Mouse (Mus musculus) limb, embryonic 14.5 days (tissue): ENCODE data around the gene Cacng7. TPM values are rescaled to one million over a fixed set of nuclear protein-coding genes. Genes with fewer than 3 reads are reported as not detected.

Experiments used
- ATAC-seq: fragments of 200-750 bp; cut with Nextera tagmentation; 2 replicates; pipeline ENCODE4 v1.8.0; 2017; ENCODE audit warnings: low read depth, moderate number of reproducible peaks, moderate TSS enrichment; ENCODE audit not compliant: low FRiP score
- DNase-seq: peaks from one replicate; pipeline ENCODE4 v3.0.0-alpha.2; 2015; ENCODE audit warnings: low spot score
- H3K27ac ChIP-seq: fragments of 300-500 bp; sonication (generic); replicated peaks from 2 replicates; pipeline ENCODE4 v1.5.1; 2014; ENCODE audit warnings: low read depth, mild to moderate bottlenecking, low read length, moderate library complexity, mixed read lengths
- H3K27me3 ChIP-seq: fragments of 300-500 bp; sonication (generic); 2 replicates; pipeline ENCODE4 v1.6.1; 2014; ENCODE audit warnings: low read length, mixed read lengths; ENCODE audit not compliant: control insufficient read depth, insufficient read depth
- H3K36me3 ChIP-seq: fragments of 300-500 bp; sonication (generic); 2 replicates; pipeline ENCODE4 v1.6.1; 2014; ENCODE audit warnings: mild to moderate bottlenecking, low read length, moderate library complexity, mixed read lengths; ENCODE audit not compliant: control insufficient read depth, insufficient read depth
- H3K4me1 ChIP-seq: fragments of 300-500 bp; sonication (generic); 2 replicates; pipeline ENCODE4 v1.6.1; 2014; ENCODE audit warnings: antibody characterized with exemption, low read length, mixed read lengths; ENCODE audit not compliant: control insufficient read depth, insufficient read depth
- H3K4me2 ChIP-seq: fragments of 300-500 bp; sonication (generic); replicated peaks from 2 replicates; pipeline ENCODE4 v1.6.1; 2014; ENCODE audit warnings: low read depth, mild to moderate bottlenecking, low read length, moderate library complexity; ENCODE audit not compliant: severe bottlenecking
- H3K4me3 ChIP-seq: fragments of 300-500 bp; sonication (generic); replicated peaks from 2 replicates; pipeline ENCODE4 v1.5.1; 2014; ENCODE audit warnings: low read length
- H3K9ac ChIP-seq: fragments of 300-500 bp; sonication (generic); 2 replicates; pipeline ENCODE4 v1.6.1; 2014; ENCODE audit warnings: mild to moderate bottlenecking, low read depth, low read length, moderate library complexity; ENCODE audit not compliant: severe bottlenecking
- H3K9me3 ChIP-seq: fragments of 300-500 bp; sonication (generic); 2 replicates; pipeline ENCODE4 v1.6.1; 2016; ENCODE audit warnings: low read length; ENCODE audit not compliant: control insufficient read depth
- POLR2A ChIP-seq: fragments of 200-500 bp; IDR thresholded peaks from 2 replicates; pipeline ENCODE4 v1.8.0; 2012; ENCODE audit warnings: inconsistent platforms, mild to moderate bottlenecking, moderate library complexity, borderline replicate concordance; ENCODE audit not compliant: insufficient read depth, insufficient read length; ENCODE audit errors: extremely low read depth
- WGBS: fragments of 180-500 bp; shearing (Covaris S2); extraction: QIAGEN DNeasy Blood & Tissue Kit; methylation state at CpG from one replicate; pipeline ENCODE4 v1.1.7; 2014; 5-methylcytosine and 5-hydroxymethylcytosine counted together
- polyA plus RNA-seq, 2 experiments: library from polyadenylated mRNA; depleted of rRNA in 1 of 2; stranded (reverse) in 1 of 2; unstranded in 1 of 2; fragments of >200 nt; fragmentation: Nextera tagmentation in 1 of 2; extraction: Ambion mirVana in 1 of 2; gene quantifications; 2 replicates each; pipeline versions ENCODE4 v1.2.1 to v1.2.3; 2012 to 2014

Cacng7 gene
- polyA plus RNA-seq, 2 experiments, result 3.9 to 129 TPM

DNA sequence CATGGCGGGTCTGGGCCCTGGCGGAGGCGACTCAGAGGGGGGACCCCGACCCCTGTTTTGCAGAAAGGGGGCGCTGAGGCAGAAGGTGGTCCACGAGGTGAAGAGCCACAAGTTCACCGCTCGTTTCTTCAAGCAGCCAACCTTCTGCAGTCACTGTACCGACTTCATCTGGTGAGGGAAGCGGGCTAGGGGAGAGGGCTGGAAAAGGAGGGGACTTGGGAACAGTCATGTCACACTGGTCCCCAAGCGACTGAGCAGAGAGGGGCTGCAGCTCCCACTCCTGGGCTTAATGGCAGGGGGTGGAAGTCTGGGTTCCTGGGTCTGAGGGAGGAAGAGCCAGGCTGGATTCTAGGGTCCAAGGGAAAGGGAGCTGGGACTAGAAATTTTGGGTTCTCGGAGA lies 29.0 kb upstream of the Cacng7 start:
- peaks cover 13% of the 10 kb centered on the region for H3K4me1 ChIP-seq
- ATAC-seq (no peak), DNase-seq (no peak)
- no peak for TF ChIP-seq POLR2A
- H3K27ac ChIP-seq, result no peak overlapping the region
- H3K9me3 ChIP-seq, result no peaks in the 10 kb centered on the region
- H3K4me2 ChIP-seq, result peak overlapping the region; percentile 55
- H3K4me3 ChIP-seq, result peak overlapping the region; percentile 31
- H3K27me3 ChIP-seq, result peaks cover 37% of the 10 kb centered on the region
- peak overlapping the region; percentile 25; the same call in 1 of the 2 replicates for H3K9ac ChIP-seq
- WGBS, result 4% methylated on average over 12 of the region's 12 CpGs
- H3K36me3 ChIP-seq, result peaks cover 15% of the 10 kb centered on the region

DNA sequence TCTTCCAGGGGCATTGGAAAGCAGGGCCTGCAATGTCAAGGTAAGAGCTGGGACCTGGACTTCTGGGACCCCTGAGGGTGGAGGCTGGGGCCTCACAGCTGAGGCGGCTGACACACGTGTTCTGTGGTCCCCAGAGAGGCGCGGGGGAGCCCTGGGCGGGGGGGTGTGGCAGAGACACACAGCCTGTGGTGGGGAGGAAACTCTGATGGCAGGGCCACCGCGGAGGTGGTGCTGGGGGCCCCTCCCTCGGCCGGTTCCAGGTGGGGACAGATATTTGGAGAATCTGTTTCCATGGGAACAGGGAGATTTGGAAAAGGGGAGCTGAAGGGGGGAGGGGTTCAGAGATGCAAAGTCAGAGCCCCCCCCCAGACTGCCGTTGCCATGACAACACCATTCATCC lies 28.5 kb upstream of the Cacng7 start:
- Histone ChIP-seq H3K4me2 (no peak overlapping the region), H3K36me3 (peaks cover 10% of the 10 kb centered on the region), H3K27ac (no peak overlapping the region), H3K4me3 (no peak overlapping the region), H3K27me3 (peaks cover 37% of the 10 kb centered on the region), H3K4me1 (peaks cover 13% of the 10 kb centered on the region), H3K9me3 (no peaks in the 10 kb centered on the region), H3K9ac (no peak overlapping the region)
- DNase-seq (no peak), ATAC-seq (no peak)
- WGBS, result 8% methylated on average over 10 of the region's 10 CpGs
- no peak for TF ChIP-seq POLR2A

DNA sequence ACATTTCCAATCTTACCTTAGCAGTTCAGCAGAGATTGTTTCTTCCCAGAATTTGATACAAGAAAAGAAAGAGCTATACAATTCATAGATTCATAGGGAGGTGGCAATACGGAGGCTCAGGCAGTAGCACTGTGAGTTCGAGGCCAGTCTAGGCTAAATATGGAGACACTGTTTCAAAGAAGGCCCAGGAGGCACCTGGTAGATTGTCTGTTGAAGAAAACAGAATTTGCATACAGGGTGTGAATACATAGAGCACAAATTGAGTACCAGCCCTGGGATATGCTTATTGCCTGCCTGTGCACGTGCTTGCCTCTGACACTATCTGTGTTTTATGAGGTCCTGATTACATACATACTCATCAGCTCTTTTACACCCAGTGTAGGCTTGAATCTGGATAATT lies 26.4 kb upstream of the Cacng7 start:
- Histone ChIP-seq H3K4me1 (peaks cover 13% of the 10 kb centered on the region), H3K4me2 (no peak overlapping the region), H3K9me3 (peaks cover 4% of the 10 kb centered on the region; the same call in 1 of the 2 replicates), H3K27ac (no peak overlapping the region), H3K9ac (no peak overlapping the region), H3K27me3 (peaks cover 28% of the 10 kb centered on the region), H3K4me3 (no peak overlapping the region), H3K36me3 (no peaks in the 10 kb centered on the region)
- DNase-seq (no peak), ATAC-seq (no peak)
- WGBS, result 66% methylated on average over 3 of the region's 3 CpGs
- TF ChIP-seq POLR2A, result no peak

DNA sequence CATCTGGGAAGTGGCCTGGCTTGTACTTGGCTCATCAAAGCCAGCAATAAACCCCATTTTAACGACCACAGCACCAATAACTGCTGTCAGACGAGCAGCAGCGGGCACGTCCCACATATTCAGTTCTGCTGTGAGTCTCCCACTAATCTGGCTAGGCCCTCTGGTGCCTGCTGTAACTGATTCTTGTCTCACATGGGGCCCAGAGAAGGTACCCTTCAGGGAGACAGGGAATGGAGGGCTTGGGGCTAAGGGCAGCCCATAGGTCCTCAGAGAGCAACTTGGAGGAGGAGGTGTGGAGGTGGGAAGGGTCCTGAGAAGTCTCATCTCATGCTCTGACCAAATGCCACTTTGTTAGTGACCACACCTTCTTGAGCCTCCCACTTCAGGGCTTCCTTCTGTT lies 24.1 kb upstream of the Cacng7 start:
- Histone ChIP-seq H3K9ac (no peak overlapping the region), H3K27me3 (peaks cover 14% of the 10 kb centered on the region), H3K9me3 (peaks cover 4% of the 10 kb centered on the region; the same call in 1 of the 2 replicates), H3K4me3 (no peak overlapping the region), H3K36me3 (no peaks in the 10 kb centered on the region), H3K27ac (no peak overlapping the region), H3K4me1 (peaks cover 9% of the 10 kb centered on the region), H3K4me2 (no peak overlapping the region)
- DNase-seq, result no peak
- no peak for ATAC-seq
- TF ChIP-seq POLR2A, result no peak
- WGBS, result 6% methylated on average over 4 of the region's 4 CpGs

DNA sequence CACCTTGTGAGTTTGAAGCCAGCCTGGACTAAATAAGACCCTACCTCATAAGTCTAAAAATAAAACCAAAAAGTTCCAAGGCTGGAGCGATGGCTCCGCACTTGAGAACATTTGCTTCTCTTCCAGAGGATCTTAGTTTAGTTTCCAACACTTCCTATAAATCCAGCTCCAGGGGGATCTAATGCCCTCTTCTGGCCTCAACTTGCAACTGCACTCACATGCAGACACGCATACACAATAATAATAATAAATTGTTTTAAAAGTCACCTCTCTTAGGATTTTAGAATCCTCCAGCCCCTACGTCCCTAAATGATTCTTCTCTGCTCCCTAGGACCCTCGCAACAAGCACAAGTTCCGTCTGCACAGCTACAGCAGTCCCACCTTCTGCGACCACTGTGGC lies 22.5 kb upstream of the Cacng7 start:
- no peak for TF ChIP-seq POLR2A
- DNase-seq (no peak), ATAC-seq (no peak)
- H3K4me2 ChIP-seq, result no peak overlapping the region
- 0 out of 2 replicates have a peak, but pooled peaks cover 5% of the 10 kb centered on the region for H3K27me3 ChIP-seq
- peaks cover 4% of the 10 kb centered on the region; the same call in 1 of the 2 replicates for H3K9me3 ChIP-seq
- 94% methylated on average over 7 of the region's 7 CpGs for WGBS
- no peak overlapping the region for H3K4me3 ChIP-seq
- no peak overlapping the region for H3K27ac ChIP-seq
- no peaks in the 10 kb centered on the region for H3K4me1 ChIP-seq
- no peak overlapping the region for H3K9ac ChIP-seq
- H3K36me3 ChIP-seq, result no peaks in the 10 kb centered on the region

DNA sequence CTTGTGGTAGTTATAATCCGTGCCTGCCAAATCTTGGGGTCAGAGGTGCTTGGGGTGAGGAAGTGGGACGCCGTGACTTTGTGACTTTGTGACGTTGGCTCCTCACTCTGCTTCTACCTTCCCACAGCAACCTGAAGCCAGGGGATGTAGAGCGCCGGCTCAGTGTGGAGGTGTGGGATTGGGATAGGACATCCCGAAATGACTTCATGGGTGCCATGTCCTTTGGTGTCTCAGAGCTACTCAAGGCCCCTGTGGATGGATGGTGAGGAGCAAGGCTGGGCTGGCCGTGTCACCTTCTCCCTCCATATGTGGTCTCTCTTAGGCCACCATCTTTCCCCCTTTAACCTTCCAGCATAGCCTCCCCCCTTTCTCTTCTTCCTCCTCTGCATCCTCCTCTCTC lies 19.2 kb upstream of the Cacng7 start:
- ATAC-seq, result no peak
- no peak overlapping the region for H3K4me2 ChIP-seq
- H3K36me3 ChIP-seq, result no peaks in the 10 kb centered on the region

More for the DNA sequence above, 19.2 kb upstream of the Cacng7 start:
- no peak overlapping the region for H3K27ac ChIP-seq
- 90% methylated on average over 8 of the region's 8 CpGs for whole genome bisulfite sequencing
- no peaks in the 10 kb centered on the region for H3K4me1 ChIP-seq
- DNase-seq, result no peak
- no peak overlapping the region for H3K4me3 ChIP-seq
- H3K9ac ChIP-seq, result no peak overlapping the region
- no peak for TF ChIP-seq POLR2A
- H3K27me3 ChIP-seq, result no peaks in the 10 kb centered on the region
- peaks cover 4% of the 10 kb centered on the region; the same call in 1 of the 2 replicates for H3K9me3 ChIP-seq
